Mouse (Mus musculus) myocyte (in vitro differentiated cells): ENCODE measurements around the gene Pink1.

ENCODE experiments used
- CEBPB ChIP-seq: IDR thresholded peaks from 2 replicates; pipeline ENCODE4 v1.6.1; 2011; ENCODE audit warnings: mild to moderate bottlenecking, moderate library complexity; ENCODE audit not compliant: poor library complexity, insufficient read depth, severe bottlenecking
- E2F4 ChIP-seq: IDR thresholded peaks from one replicate; pipeline ENCODE4 v1.6.1; 2011; ENCODE audit warnings: mild to moderate bottlenecking, control low read depth, moderate library complexity; ENCODE audit not compliant: insufficient read depth
- MAX ChIP-seq: IDR thresholded peaks from one replicate; pipeline ENCODE4 v1.6.1; 2011; ENCODE audit warnings: low read depth, mild to moderate bottlenecking, control low read depth
- MYOD1 ChIP-seq, 3 experiments: IDR thresholded peaks; one replicate each; pipeline ENCODE4 v1.6.1; 2011; ENCODE audit warnings: control low read depth in 2 of 3, low read depth in 2 of 3, mild to moderate bottlenecking in 2 of 3, moderate library complexity in 1 of 3; ENCODE audit not compliant: insufficient read length in 2 of 3, control insufficient read depth in 1 of 3
- MYOG ChIP-seq, 3 experiments: IDR thresholded peaks; one replicate each; pipeline ENCODE4 v1.6.1; 2011; ENCODE audit warnings: control low read depth in 2 of 3, low read depth in 2 of 3, mild to moderate bottlenecking in 2 of 3; ENCODE audit not compliant: insufficient read length in 2 of 3, control insufficient read depth in 1 of 3, insufficient read depth in 1 of 3
- POLR2A ChIP-seq: IDR thresholded peaks from one replicate; pipeline ENCODE4 v1.6.1; 2011; ENCODE audit warnings: low read depth, mild to moderate bottlenecking, control low read depth, moderate library complexity; ENCODE audit not compliant: insufficient read length
- POLR2AphosphoS2 ChIP-seq: IDR thresholded peaks from one replicate; pipeline ENCODE4 v1.6.1; 2011; ENCODE audit warnings: low read depth, control low read depth; ENCODE audit not compliant: insufficient read length
- SRF ChIP-seq: IDR thresholded peaks from one replicate; pipeline ENCODE4 v1.6.1; 2011; ENCODE audit warnings: low read depth; ENCODE audit not compliant: control insufficient read depth, insufficient read length
- TCF12 ChIP-seq: IDR thresholded peaks from one replicate; pipeline ENCODE4 v1.6.1; 2011; ENCODE audit warnings: mild to moderate bottlenecking, control low read depth; ENCODE audit not compliant: poor library complexity, insufficient read depth, severe bottlenecking
- USF1 ChIP-seq: IDR thresholded peaks from one replicate; pipeline ENCODE4 v1.6.1; 2011; ENCODE audit warnings: low read depth, mild to moderate bottlenecking, control low read depth, moderate library complexity

DNA sequence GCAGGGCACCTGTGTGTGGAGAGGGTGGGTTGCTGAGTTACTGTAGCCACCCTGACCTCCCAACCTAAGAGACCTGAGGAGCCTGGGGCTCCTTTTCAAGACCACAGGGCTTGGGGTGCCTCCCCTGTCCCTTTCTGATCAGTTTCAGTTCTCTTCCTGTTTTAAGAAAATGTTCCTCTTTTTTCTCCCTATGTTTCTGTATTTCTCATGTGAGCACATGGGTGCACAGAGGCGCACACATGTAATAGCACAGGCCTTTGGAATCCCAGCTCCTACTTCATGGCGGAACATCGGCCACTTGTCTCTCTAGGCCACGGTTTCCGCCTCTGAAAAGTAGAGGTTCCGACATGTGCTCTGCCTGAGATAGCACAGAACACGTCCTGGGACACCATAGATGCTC lies 37.4 kb downstream of the Pink1 start:
- no peak for TF ChIP-seq MAX
- TF ChIP-seq CEBPB: no peak
- no peak for TF ChIP-seq POLR2A
- no peak for TF ChIP-seq POLR2AphosphoS2
- TF ChIP-seq E2F4: no peak
- TF ChIP-seq MYOG (IDR thresholded peaks at IDR 0.05; ENCODE audit: control insufficient read depth in 1 of 3, insufficient read depth in 1 of 3, insufficient read length in 2 of 3, low read depth in 2 of 3): no peak
- TF ChIP-seq SRF: no peak
- TF ChIP-seq USF1: no peak
- TF ChIP-seq MYOD1 (IDR thresholded peaks at IDR 0.05; ENCODE audit: control insufficient read depth in 1 of 3, insufficient read length in 2 of 3, low read depth in 2 of 3): no peak
- no peak for TF ChIP-seq TCF12
